Mouse (Mus musculus) CH12.LX (cell line): ENCODE results near the gene Ttll13. TPM values are rescaled to one million over a fixed set of nuclear protein-coding genes. Genes with fewer than 3 reads are reported as not detected.
A peak's percentile ranks its signal among the peaks of the same experiment; 100 is the strongest.

Source experiments
- DNase-seq: peaks from one replicate; pipeline ENCODE4 v3.0.0-alpha.2; 2013; ENCODE audit errors: extremely low read depth
- H3K27ac ChIP-seq: 2 replicates; pipeline ENCODE4 v1.5.1; 2012; ENCODE audit warnings: low read depth, mild to moderate bottlenecking, control low read depth, moderate library complexity; ENCODE audit not compliant: insufficient read depth
- H3K27me3 ChIP-seq: replicated peaks from 2 replicates; pipeline ENCODE3; 2012; ENCODE audit warnings: inconsistent platforms
- H3K36me3 ChIP-seq, 2 experiments: replicated peaks in 1 of 2; 2 replicates each; pipeline versions ENCODE3 to v1.6.1; 2012; ENCODE audit warnings: inconsistent platforms in 1 of 2, low read length in 1 of 2, mild to moderate bottlenecking in 1 of 2, mixed read lengths in 1 of 2, moderate library complexity in 1 of 2; ENCODE audit not compliant: control insufficient read depth in 1 of 2, insufficient read depth in 1 of 2
- H3K4me1 ChIP-seq, 2 experiments: 2 replicates each; pipeline ENCODE4 v1.6.1; 2012; ENCODE audit warnings: inconsistent platforms in 1 of 2, moderate library complexity in 1 of 2; ENCODE audit not compliant: insufficient read depth in 2 of 2, control insufficient read depth in 1 of 2
- H3K4me2 ChIP-seq: 2 replicates; pipeline ENCODE4 v1.6.1; 2012; ENCODE audit warnings: low read depth, mild to moderate bottlenecking, control low read depth; ENCODE audit not compliant: poor library complexity, insufficient read depth, severe bottlenecking
- H3K4me3 ChIP-seq, 3 experiments: fragments of 150-350 bp in 1 of 3; sonication (generic) in 1 of 3; replicated peaks in 1 of 3; 2 replicates each; pipeline versions ENCODE3 to v1.5.1; 2011 to 2012; ENCODE audit warnings: low read depth in 2 of 3, low read length in 2 of 3, mild to moderate bottlenecking in 2 of 3, moderate library complexity in 2 of 3, control low read depth in 1 of 3, improper control_type of control experiment in 1 of 3, inconsistent platforms in 1 of 3, mixed read lengths in 1 of 3; ENCODE audit not compliant: poor library complexity in 1 of 3
- H3K79me2 ChIP-seq: replicated peaks from 2 replicates; pipeline ENCODE4 v1.6.1; 2012; ENCODE audit warnings: mild to moderate bottlenecking, moderate library complexity; ENCODE audit not compliant: control insufficient read depth, poor library complexity, insufficient read depth, severe bottlenecking; ENCODE audit errors: extremely low read depth
- H3K9ac ChIP-seq: 2 replicates; pipeline ENCODE4 v1.6.1; 2012; ENCODE audit warnings: low read depth, mild to moderate bottlenecking, control low read depth, moderate library complexity; ENCODE audit not compliant: insufficient read depth
- H3K9me3 ChIP-seq: replicated peaks from 2 replicates; pipeline ENCODE3; 2012; ENCODE audit warnings: low read length, inconsistent platforms, mixed read lengths
- BHLHE40 ChIP-seq: IDR thresholded peaks from 2 replicates; pipeline ENCODE4 v1.6.1; 2011; ENCODE audit warnings: mild to moderate bottlenecking, low read depth, low read length, improper control_type of control experiment
- CHD1 ChIP-seq: IDR thresholded peaks from 2 replicates; pipeline ENCODE4 v1.6.1; 2012; ENCODE audit warnings: low read depth, low read length, improper control_type of control experiment, inconsistent platforms
- CTCF ChIP-seq, 2 experiments: IDR thresholded peaks in 1 of 2; conservative IDR thresholded peaks in 1 of 2; 2 replicates each; pipeline ENCODE4 v1.5.1; 2011 to 2012; ENCODE audit warnings: low read depth in 2 of 2, low read length in 2 of 2, improper control_type of control experiment in 1 of 2, inconsistent platforms in 1 of 2, mild to moderate bottlenecking in 1 of 2, moderate library complexity in 1 of 2
- ELF1 ChIP-seq: IDR thresholded peaks from 2 replicates; pipeline ENCODE4 v1.6.1; 2014; ENCODE audit warnings: low read depth, mild to moderate bottlenecking, inconsistent platforms, low read length, improper control_type of control experiment
- EP300 ChIP-seq: IDR thresholded peaks from 2 replicates; pipeline ENCODE4 v1.6.1; 2011; ENCODE audit warnings: low read length, improper control_type of control experiment
- IRF4 ChIP-seq: IDR thresholded peaks from 2 replicates; pipeline ENCODE4 v1.6.1; 2014; ENCODE audit warnings: low read depth, mild to moderate bottlenecking, inconsistent platforms, low read length, improper control_type of control experiment
- JUND ChIP-seq: conservative IDR thresholded peaks from 2 replicates; pipeline ENCODE4 v1.6.1; 2011; ENCODE audit warnings: low read depth, low read length, improper control_type of control experiment
- KAT2A ChIP-seq: IDR thresholded peaks from 2 replicates; pipeline ENCODE4 v1.6.1; 2012; ENCODE audit warnings: low read length, improper control_type of control experiment, inconsistent platforms; ENCODE audit not compliant: insufficient replicate concordance
- MAZ ChIP-seq: IDR thresholded peaks from 2 replicates; pipeline ENCODE4 v1.6.1; 2012; ENCODE audit warnings: low read depth, mild to moderate bottlenecking, inconsistent platforms, low read length, improper control_type of control experiment, moderate library complexity
- MEF2A ChIP-seq: IDR thresholded peaks from 2 replicates; pipeline ENCODE4 v1.6.1; 2014; ENCODE audit warnings: low read depth, mild to moderate bottlenecking, inconsistent platforms, low read length, improper control_type of control experiment, borderline replicate concordance
- MXI1 ChIP-seq: IDR thresholded peaks from 2 replicates; pipeline ENCODE4 v1.6.1; 2011; ENCODE audit warnings: mild to moderate bottlenecking, low read depth, low read length, improper control_type of control experiment
- MYC ChIP-seq: IDR thresholded peaks from 2 replicates; pipeline ENCODE4 v1.6.1; 2011; ENCODE audit warnings: low read depth, mild to moderate bottlenecking, improper control_type of control experiment, low read length
- NELFE ChIP-seq: IDR thresholded peaks from 2 replicates; pipeline ENCODE4 v1.6.1; 2011; ENCODE audit warnings: low read depth, low read length, improper control_type of control experiment
- PAX5 ChIP-seq: IDR thresholded peaks from 2 replicates; pipeline ENCODE4 v1.6.1; 2012; ENCODE audit warnings: low read length, inconsistent platforms, mixed read lengths
- SIN3A ChIP-seq: IDR thresholded peaks from 2 replicates; pipeline ENCODE4 v1.6.1; 2012; ENCODE audit warnings: low read length, improper control_type of control experiment, inconsistent platforms
- SMC3 ChIP-seq: IDR thresholded peaks from 2 replicates; pipeline ENCODE4 v1.6.1; 2011; ENCODE audit warnings: low read depth, low read length, improper control_type of control experiment
- TCF12 ChIP-seq: IDR thresholded peaks from 2 replicates; pipeline ENCODE4 v1.6.1; 2014; ENCODE audit warnings: low read depth, mild to moderate bottlenecking, inconsistent platforms, low read length, improper control_type of control experiment
- UBTF ChIP-seq: IDR thresholded peaks from 2 replicates; pipeline ENCODE4 v1.6.1; 2012; ENCODE audit warnings: low read depth, mild to moderate bottlenecking, inconsistent platforms, low read length, improper control_type of control experiment, moderate library complexity
- USF1 ChIP-seq: IDR thresholded peaks from 2 replicates; pipeline ENCODE4 v1.6.1; 2014; ENCODE audit warnings: low read depth, mild to moderate bottlenecking, inconsistent platforms, low read length, improper control_type of control experiment
- ZC3H11A ChIP-seq: IDR thresholded peaks from 2 replicates; pipeline ENCODE4 v1.6.1; 2012; ENCODE audit warnings: low read depth, mild to moderate bottlenecking, inconsistent platforms, low read length, improper control_type of control experiment
- ZNF384 ChIP-seq: IDR thresholded peaks from 2 replicates; pipeline ENCODE4 v1.6.1; 2012; ENCODE audit warnings: low read depth, low read length, improper control_type of control experiment, inconsistent platforms
- dilution Hi-C: fragments of 300-500 bp; cut with MboI; formaldehyde crosslinking; loops from 2 replicates; pipeline ENCODE4 v1.14.3; 2020; ENCODE audit warnings: low sequenced_read_pairs; ENCODE audit not compliant: extremely low pct_unique_long_range_greater_than_20kb, extremely low pct_ligation_motif_present
- in situ Hi-C: fragments of 300-500 bp; cut with MboI; formaldehyde crosslinking; loops from 3 replicates; pipeline ENCODE4 v1.14.3; 2019; ENCODE audit warnings: low sequenced_read_pairs, low pct_ligation_motif_present, low pct_unique_long_range_greater_than_20kb, mixed read lengths
- polyA plus RNA-seq: library from polyadenylated mRNA; unstranded; fragments of >175 nt; gene quantifications from 2 replicates; pipeline ENCODE4 v1.2.1, GENCODE M21; 2012; ENCODE audit warnings: low read depth; ENCODE audit not compliant: insufficient read length
- total RNA-seq, 2 experiments: library from RNA; depleted of rRNA; stranded (reverse); fragments of 300-350 nt in 1 of 2; fragments of >200 nt in 1 of 2; gene quantifications; 2 replicates each; pipeline ENCODE4 v1.2.3; 2012 to 2014

The Ttll13 gene
- total and polyA plus RNA-seq, 3 experiments, result 0.59 TPM; not detected in 2

DNA sequence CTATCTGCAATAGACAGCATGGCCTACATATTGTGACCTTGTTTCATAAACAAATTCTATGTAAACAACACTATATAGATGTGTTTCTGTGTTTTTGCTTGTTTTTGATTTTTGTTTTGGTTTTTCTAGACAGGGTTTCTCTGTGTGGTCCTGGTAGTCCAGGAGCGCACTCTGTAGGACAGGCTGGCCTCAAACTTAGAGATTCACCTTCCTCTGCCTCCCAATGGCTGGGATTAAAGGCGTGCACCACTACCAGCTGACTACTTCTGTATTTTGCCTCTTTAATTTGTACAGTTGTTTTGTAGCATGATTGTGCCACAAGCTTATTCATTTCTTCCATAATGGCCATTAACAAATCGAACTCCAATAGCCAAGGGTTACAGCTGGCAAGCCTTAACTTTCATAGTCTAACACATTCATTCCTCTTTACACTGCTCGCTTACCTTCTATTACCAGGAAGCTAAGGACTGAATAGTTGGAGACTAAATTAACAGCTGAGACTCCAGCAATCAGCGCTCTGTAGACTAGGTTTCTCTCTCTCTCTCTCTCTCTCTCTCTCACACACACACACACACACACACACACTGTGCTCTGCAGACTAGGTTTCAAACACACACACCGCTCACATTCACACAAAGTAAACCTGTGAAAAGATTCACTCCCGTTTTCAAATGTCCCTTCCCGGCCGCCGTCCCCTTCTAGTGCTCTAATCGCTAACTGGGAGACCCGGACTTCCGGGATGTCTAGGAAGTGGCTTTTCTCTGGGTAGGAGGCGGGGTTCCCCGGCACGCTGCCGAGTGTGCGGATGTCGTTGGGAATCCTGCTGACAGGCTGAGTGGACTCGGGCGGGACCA, 22.9 kb downstream of the Ttll13 start, which contains the start of gene Vps33b (continued):
- TF ChIP-seq TCF12 (peak; percentile 58; the same call in 1 of the 2 replicates), KAT2A (no peak; the same call in 1 of the 2 replicates), JUND (no peak), MEF2A (no peak), CHD1 (no peak), IRF4 (peak; percentile 69; the same call in 1 of the 2 replicates), USF1 (no peak), CTCF (conservative IDR thresholded peaks at IDR 0.05 in 1 of 2, IDR thresholded peaks at IDR 0.05 in 1 of 2; ENCODE audit: low read depth in 2 of 2, low read length in 2 of 2) (no peak), MYC (peak; percentile 71), ZC3H11A (no peak), ELF1 (peak; percentile 99), MXI1 (peak; percentile 98), SIN3A (peak; percentile 97), NELFE (peak; percentile 61; the same call in 1 of the 2 replicates), UBTF (no peak), BHLHE40 (peak; percentile 78), MAZ (no peak)

DNA sequence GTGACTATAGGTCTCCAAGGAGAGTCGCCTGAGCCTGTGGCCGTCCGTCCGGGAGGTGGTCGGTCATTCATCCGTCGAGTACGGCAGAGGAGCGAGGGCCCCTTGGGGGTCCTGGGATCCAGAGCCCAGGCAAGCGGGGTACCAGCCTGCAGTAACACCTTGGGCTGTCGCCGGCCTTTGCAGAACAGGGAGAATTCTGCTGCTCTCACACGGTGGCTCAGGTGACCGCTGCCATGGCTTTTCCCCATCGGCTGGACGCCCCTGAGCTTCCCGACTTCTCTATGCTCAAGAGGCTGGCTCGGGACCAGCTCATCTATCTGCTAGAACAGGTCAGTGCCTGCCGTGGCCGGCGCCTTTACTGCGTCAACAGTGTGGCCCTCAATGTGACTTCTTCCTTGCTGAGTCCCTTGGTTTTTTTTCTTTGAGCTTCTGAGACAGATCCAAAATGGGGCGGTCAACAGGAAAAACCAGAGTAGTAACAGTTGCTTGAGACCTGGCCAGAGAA, 23.6 kb downstream of the Ttll13 start:
- peak overlapping the region; percentile 92 for H3K4me2 ChIP-seq
- peak overlapping the region; percentile 86 to 99 (median 97) for H3K4me3 ChIP-seq
- peak overlapping the region; percentile 83 for H3K9ac ChIP-seq
- peaks cover 6 to 31% of the 10 kb centered on the region in 2 experiments; a peak in 3 of 4 replicates for H3K4me1 ChIP-seq
- TF ChIP-seq SMC3, result no peak
- TF ChIP-seq EP300, result no peak
- TF ChIP-seq CTCF (conservative IDR thresholded peaks at IDR 0.05 in 1 of 2, IDR thresholded peaks at IDR 0.05 in 1 of 2; ENCODE audit: low read depth in 2 of 2, low read length in 2 of 2), result no peak
- no peak; the same call in 1 of the 2 replicates for TF ChIP-seq SIN3A
- no peak for TF ChIP-seq MEF2A
- TF ChIP-seq USF1, result no peak
- no peak for TF ChIP-seq PAX5
- TF ChIP-seq ZNF384, result no peak
- TF ChIP-seq MYC, result no peak
- no peak for DNase-seq
- H3K79me2 ChIP-seq, result peaks cover 18% of the 10 kb centered on the region
- in situ Hi-C loops, result loop anchor here (25.0 kb wide), 1 partner anchor 258 kb away; the partner anchor contains the start of gene Zfp710
- dilution Hi-C loops, result no loop called here
- H3K9me3 ChIP-seq, result no peaks in the 10 kb centered on the region
- no peaks in the 10 kb centered on the region for H3K27me3 ChIP-seq
- H3K27ac ChIP-seq, result no peak overlapping the region
- H3K36me3 ChIP-seq, result peaks cover 36 to 58% of the 10 kb centered on the region in 2 experiments
